Mouse (Mus musculus) layer of hippocampus, postnatal 14 days (tissue): ENCODE data around the gene Magoh. TPM values are rescaled to one million over a fixed set of nuclear protein-coding genes. Genes with fewer than 3 reads are reported as not detected.
A peak's percentile ranks its signal among the peaks of the same experiment; 100 is the strongest.

Experiments
- DNase-seq, 2 experiments: peaks; one replicate each; pipeline ENCODE4 v3.0.0; 2021 to 2022; ENCODE audit warnings: low spot score in 2 of 2, mixed read lengths in 1 of 2
- total RNA-seq, 2 experiments: library from RNA; stranded (reverse); gene quantifications; 2 replicates each; pipeline ENCODE4 v1.2.3; 2021

Magoh gene
- total RNA-seq, 2 experiments from 2014 or later: 37.4 to 40.5 TPM

- DNase-seq: no peak
These were observed 6.8 kb downstream of the Magoh start for GRCm38 (mm10) chr4:107886371-107886770.

GRCm38 (mm10) chr4:107889385-107889730 lies 9.8 kb downstream of the Magoh start:
- no peak for DNase-seq

GRCm38 (mm10) chr4:107889731-107890432 lies 10.3 kb downstream of the Magoh start, which contains the start of gene 0610037L13Rik:
Gene 0610037L13Rik (plus strand): TSS chr4:107889813.
- peak; percentile 88 to 94 for DNase-seq

- no peak for DNase-seq
These were observed 13.1 kb downstream of the Magoh start for GRCm38 (mm10) chr4:107892663-107893062.

GRCm38 (mm10) chr4:107899211-107899927 lies 19.8 kb downstream of the Magoh start:
- DNase-seq: peak in 1 of 2 experiments; percentile 72

GRCm38 (mm10) chr4:107900206-107900605 lies 20.7 kb downstream of the Magoh start:
- DNase-seq: no peak

GRCm38 (mm10) chr4:107904252-107904651 lies 24.7 kb downstream of the Magoh start:
- no peak for DNase-seq

- DNase-seq: no peak
These were observed 27.0 kb downstream of the Magoh start for GRCm38 (mm10) chr4:107906561-107906960.

- DNase-seq: no peak
These were observed 30.5 kb downstream of the Magoh start for GRCm38 (mm10) chr4:107910020-107910419.

GRCm38 (mm10) chr4:107920336-107920735 lies 40.8 kb downstream of the Magoh start:
- no peak for DNase-seq

GRCm38 (mm10) chr4:107921152-107921695 lies 41.7 kb downstream of the Magoh start:
- no peak for DNase-seq

GRCm38 (mm10) chr4:107921952-107922351 lies 42.4 kb downstream of the Magoh start:
- DNase-seq: no peak

GRCm38 (mm10) chr4:107923145-107923802 lies 43.7 kb downstream of the Magoh start, which contains the start of gene Cpt2:
Gene Cpt2 (minus strand): TSS chr4:107923610.
- DNase-seq: peak; percentile 76 to 82

- no peak for DNase-seq
These were observed 44.2 kb downstream of the Magoh start for GRCm38 (mm10) chr4:107923803-107924194.

GRCm38 (mm10) chr4:107928269-107928668 lies 48.7 kb downstream of the Magoh start:
- DNase-seq: no peak

GRCm38 (mm10) chr4:107928726-107929125 lies 49.2 kb downstream of the Magoh start:
- DNase-seq: no peak

GRCm38 (mm10) chr4:107931453-107931852 lies 51.9 kb downstream of the Magoh start:
- no peak for DNase-seq

- DNase-seq: no peak
These were observed 53.7 kb downstream of the Magoh start for GRCm38 (mm10) chr4:107933239-107933638.

GRCm38 (mm10) chr4:107935254-107935653 lies 55.7 kb downstream of the Magoh start:
- no peak for DNase-seq
